Mouse (Mus musculus) granulocyte monocyte progenitor cell, adult 5-6 weeks (primary cell): Measurements from ENCODE around the gene Platr25. TPM values are rescaled to one million over a fixed set of nuclear protein-coding genes. Genes with fewer than 3 reads are reported as not detected.
"Not testable (repeated sequence)": the region's sequence is repeated elsewhere in the genome, so short reads cannot be mapped to it uniquely, and the experiment has no call there.

ENCODE experiments used
- ATAC-seq: replicated peaks from 2 replicates; pipeline ENCODE4 v1.8.0; 2016; ENCODE audit warnings: mild to moderate bottlenecking, moderate TSS enrichment, inconsistent platforms; ENCODE audit not compliant: poor library complexity, severe bottlenecking
- total RNA-seq, 2 experiments: library from RNA; stranded (forward) in 1 of 2; stranded (reverse) in 1 of 2; fragments of 200-712, 200-1000 nt in 1 of 2; fragments of >200 nt in 1 of 2; fragmentation: Nextera tagmentation in 1 of 2; gene quantifications; 2 replicates each; pipeline ENCODE4 v1.2.3; 2014 to 2017

Gene Platr25
- total RNA-seq (2014; fragmentation: Nextera tagmentation) (18.5 and 39.4 TPM in 2 replicates), total RNA-seq (2017) (36.8 and 53.8 TPM in 2 replicates)

- peak; percentile 97 for ATAC-seq
These were observed at the start of gene Platr25 for GRCm38 (mm10) chr13:62760432-62761415. Platr25 (minus strand) TSS chr13:62760709.

GRCm38 (mm10) chr13:62807981-62808380, 47.5 kb upstream of the Platr25 start:
- ATAC-seq = not testable (repeated sequence)

- not testable (repeated sequence) for ATAC-seq
These were observed 25.6 kb upstream of the Platr25 start for GRCm38 (mm10) chr13:62786135-62786493.

- peak; percentile 100 for ATAC-seq
These were observed 25.0 kb upstream of the Platr25 start, which contains the start of gene Gm5141 for GRCm38 (mm10) chr13:62785199-62786134. Gm5141 (minus strand) TSS chr13:62785808.

- peak; percentile 71 for ATAC-seq
These were observed 3.3 kb upstream of the Platr25 start for GRCm38 (mm10) chr13:62763806-62764205.

GRCm38 (mm10) chr13:62733322-62733721, 27.2 kb downstream of the Platr25 start:
- ATAC-seq = no peak

GRCm38 (mm10) chr13:62712611-62713010, 47.9 kb downstream of the Platr25 start:
- ATAC-seq = not testable (repeated sequence)

- not testable (repeated sequence) for ATAC-seq
These were observed 75.2 kb downstream of the Platr25 start for GRCm38 (mm10) chr13:62685287-62685648.

GRCm38 (mm10) chr13:62684608-62685286, 75.8 kb downstream of the Platr25 start:
- ATAC-seq = peak; percentile 100

GRCm38 (mm10) chr13:62653369-62653743, 107.2 kb downstream of the Platr25 start:
- ATAC-seq = peak; percentile 81

- peak; percentile 100 for ATAC-seq
These were observed 107.7 kb downstream of the Platr25 start for GRCm38 (mm10) chr13:62652681-62653368.

- ATAC-seq = peak; percentile 83
These were observed 133.4 kb downstream of the Platr25 start for GRCm38 (mm10) chr13:62627071-62627470.

GRCm38 (mm10) chr13:62624277-62624665, 136.2 kb downstream of the Platr25 start:
- not testable (repeated sequence) for ATAC-seq

GRCm38 (mm10) chr13:62623577-62624276, 136.8 kb downstream of the Platr25 start, which contains the start of gene 6720489N17Rik:
6720489N17Rik (minus strand) TSS chr13:62624182.
- peak; percentile 100 for ATAC-seq

Other genes with a start within 250 kb of the Platr25 start
- gene Zfp935, start 202.2 kb downstream of the Platr25 start, total RNA-seq (2014; fragmentation: Nextera tagmentation) = 0.15 and 6.4 TPM in 2 replicates
- gene Zfp935, start 202.2 kb downstream of the Platr25 start, total RNA-seq (2017) = not detected in 2 replicates
- gene Zfp934, start 189.5 kb downstream of the Platr25 start, total RNA-seq (2014; fragmentation: Nextera tagmentation) = 17.5 and 40.6 TPM in 2 replicates
- gene Zfp934, start 189.5 kb downstream of the Platr25 start, total RNA-seq (2017) = 7.5 and 12.5 TPM in 2 replicates
- 8.1 and 12.7 TPM in 2 replicates for gene 6720489N17Rik, start 136.5 kb downstream of the Platr25 start, total RNA-seq (2014; fragmentation: Nextera tagmentation)
- gene 6720489N17Rik, start 136.5 kb downstream of the Platr25 start, total RNA-seq (2017) = 15.8 and 30.5 TPM in 2 replicates
- 8.2 and 10.7 TPM in 2 replicates for gene Gm5141, start 25.1 kb upstream of the Platr25 start, total RNA-seq (2014; fragmentation: Nextera tagmentation)
- 4.1 and 5.7 TPM in 2 replicates for gene Gm5141, start 25.1 kb upstream of the Platr25 start, total RNA-seq (2017)
- gene Fbp2, start 97.7 kb upstream of the Platr25 start, total RNA-seq (2014; fragmentation: Nextera tagmentation) = not detected in 2 replicates
- gene Fbp2, start 97.7 kb upstream of the Platr25 start, total RNA-seq (2017) = not detected in 2 replicates
- gene Fbp1, start 127.6 kb upstream of the Platr25 start, total RNA-seq (2014; fragmentation: Nextera tagmentation) = 9.1 and 15.6 TPM in 2 replicates
- 16.6 and 19.3 TPM in 2 replicates for gene Fbp1, start 127.6 kb upstream of the Platr25 start, total RNA-seq (2017)
- 86.8 and 97.6 TPM in 2 replicates for gene 2010111I01Rik, start 204.2 kb upstream of the Platr25 start, total RNA-seq (2014; fragmentation: Nextera tagmentation)
- gene 2010111I01Rik, start 204.2 kb upstream of the Platr25 start, total RNA-seq (2017) = 61.9 and 91.1 TPM in 2 replicates